Mouse (Mus musculus): ENCODE measurements around the gene Chit1. TPM values are rescaled to one million over a fixed set of nuclear protein-coding genes. Genes with fewer than 3 reads are reported as not detected.

Gene Chit1
- total and polyA plus RNA-seq, 2 experiments from 2014 or later: 0.19 to 0.41 TPM

- Histone ChIP-seq H3K9me3 (ENCODE audit: low read length) (no peaks in the 10 kb centered on the region), H3K4me3 (ENCODE audit: low read depth, low read length) (peak overlapping the region; percentile 35), H3K4me2 (ENCODE audit: low read depth) (peak overlapping the region; percentile 60), H3K4me1 (ENCODE audit: insufficient read depth) (peaks cover 11% of the 10 kb centered on the region), H3K27ac (ENCODE audit: low read depth, low read length) (peak overlapping the region; percentile 76), H3K36me3 (ENCODE audit: insufficient read depth) (no peaks in the 10 kb centered on the region), H3K27me3 (ENCODE audit: insufficient read depth, low read length) (no peaks in the 10 kb centered on the region), H3K9ac (peak overlapping the region; percentile 38)
- ATAC-seq (peak; percentile 77), DNase-seq (peak; percentile 81)
- 10% methylated on average over 17 of the region's 17 CpGs for WGBS
- no peak for TF ChIP-seq CTCF (IDR thresholded peaks at IDR 0.05; ENCODE audit: low read depth)
Observed at GRCm38 (mm10) chr1:134098726-134099515, 12.1 kb upstream of the Chit1 start.

GRCm38 (mm10) chr1:134099516-134100235 lies 11.4 kb upstream of the Chit1 start:
- H3K4me1 ChIP-seq (ENCODE audit: insufficient read depth): peaks cover 11% of the 10 kb centered on the region
- peak overlapping the region; percentile 38 for H3K9ac ChIP-seq
- TF ChIP-seq CTCF (IDR thresholded peaks at IDR 0.05; ENCODE audit: low read depth): no peak
- DNase-seq: no peak
- H3K4me2 ChIP-seq (ENCODE audit: low read depth): peak overlapping the region; percentile 60
- H3K4me3 ChIP-seq (ENCODE audit: low read depth, low read length): peak overlapping the region; percentile 35
- H3K36me3 ChIP-seq (ENCODE audit: insufficient read depth): no peaks in the 10 kb centered on the region
- H3K27me3 ChIP-seq (ENCODE audit: insufficient read depth, low read length): no peaks in the 10 kb centered on the region
- H3K9me3 ChIP-seq (ENCODE audit: low read length): no peaks in the 10 kb centered on the region
- WGBS: 28% methylated on average over 12 of the region's 12 CpGs
- no peak for ATAC-seq
- H3K27ac ChIP-seq (ENCODE audit: low read depth, low read length): peak overlapping the region; percentile 76

- DNase-seq: no peak
- no peak overlapping the region for H3K4me3 ChIP-seq (ENCODE audit: low read depth, low read length)
- 82% methylated on average over 5 of the region's 5 CpGs for WGBS
- H3K27me3 ChIP-seq (ENCODE audit: insufficient read depth, low read length): no peaks in the 10 kb centered on the region
- TF ChIP-seq CTCF (IDR thresholded peaks at IDR 0.05; ENCODE audit: low read depth): no peak
- no peak for ATAC-seq
- H3K36me3 ChIP-seq (ENCODE audit: insufficient read depth): no peaks in the 10 kb centered on the region
- H3K4me2 ChIP-seq (ENCODE audit: low read depth): no peak overlapping the region
- no peak overlapping the region for H3K9ac ChIP-seq
- H3K9me3 ChIP-seq (ENCODE audit: low read length): no peaks in the 10 kb centered on the region
- H3K4me1 ChIP-seq (ENCODE audit: insufficient read depth): peaks cover 11% of the 10 kb centered on the region
- no peak overlapping the region for H3K27ac ChIP-seq (ENCODE audit: low read depth, low read length)
Observed at GRCm38 (mm10) chr1:134100401-134100800, 10.6 kb upstream of the Chit1 start.

- Histone ChIP-seq H3K27me3 (ENCODE audit: insufficient read depth, low read length) (no peaks in the 10 kb centered on the region), H3K27ac (ENCODE audit: low read depth, low read length) (no peak overlapping the region), H3K4me3 (ENCODE audit: low read depth, low read length) (no peak overlapping the region), H3K9ac (no peak overlapping the region), H3K9me3 (ENCODE audit: low read length) (no peaks in the 10 kb centered on the region), H3K4me1 (ENCODE audit: insufficient read depth) (peaks cover 11% of the 10 kb centered on the region), H3K4me2 (ENCODE audit: low read depth) (no peak overlapping the region), H3K36me3 (ENCODE audit: insufficient read depth) (no peaks in the 10 kb centered on the region)
- DNase-seq (no peak), ATAC-seq (no peak)
- 83% methylated on average over 4 of the region's 4 CpGs for WGBS
- TF ChIP-seq CTCF (IDR thresholded peaks at IDR 0.05; ENCODE audit: low read depth): no peak
Observed at GRCm38 (mm10) chr1:134100928-134101327, 10.1 kb upstream of the Chit1 start.

- no peaks in the 10 kb centered on the region for H3K9me3 ChIP-seq (ENCODE audit: low read length)
- H3K27me3 ChIP-seq (ENCODE audit: insufficient read depth, low read length): no peaks in the 10 kb centered on the region
- no peak overlapping the region for H3K27ac ChIP-seq (ENCODE audit: low read depth, low read length)
- H3K36me3 ChIP-seq (ENCODE audit: insufficient read depth): no peaks in the 10 kb centered on the region
- TF ChIP-seq CTCF (IDR thresholded peaks at IDR 0.05; ENCODE audit: low read depth): no peak
- DNase-seq (no peak), ATAC-seq (no peak)
- H3K4me1 ChIP-seq (ENCODE audit: insufficient read depth): peaks cover 10% of the 10 kb centered on the region
- no peak overlapping the region for H3K9ac ChIP-seq
- no peak overlapping the region for H3K4me3 ChIP-seq (ENCODE audit: low read depth, low read length)
- no peak overlapping the region for H3K4me2 ChIP-seq (ENCODE audit: low read depth)
- 80% methylated on average over 3 of the region's 3 CpGs for WGBS
Observed at GRCm38 (mm10) chr1:134101593-134101992, 9.4 kb upstream of the Chit1 start.

- WGBS: 69% methylated on average over 5 of the region's 5 CpGs
- Histone ChIP-seq H3K9ac (no peak overlapping the region), H3K4me2 (ENCODE audit: low read depth) (no peak overlapping the region), H3K4me3 (ENCODE audit: low read depth, low read length) (no peak overlapping the region), H3K9me3 (ENCODE audit: low read length) (no peaks in the 10 kb centered on the region), H3K36me3 (ENCODE audit: insufficient read depth) (no peaks in the 10 kb centered on the region), H3K27me3 (ENCODE audit: insufficient read depth, low read length) (no peaks in the 10 kb centered on the region), H3K4me1 (ENCODE audit: insufficient read depth) (peaks cover 3% of the 10 kb centered on the region; the same call in 1 of the 2 replicates), H3K27ac (ENCODE audit: low read depth, low read length) (no peak overlapping the region)
- TF ChIP-seq CTCF (IDR thresholded peaks at IDR 0.05; ENCODE audit: low read depth): no peak
- DNase-seq (no peak), ATAC-seq (no peak)
Observed at GRCm38 (mm10) chr1:134103861-134104260, 7.2 kb upstream of the Chit1 start.
